Mouse (Mus musculus) stomach, embryonic 14.5 days (tissue): ENCODE measurements around the gene Ptpn23. TPM values are rescaled to one million over a fixed set of nuclear protein-coding genes. Genes with fewer than 3 reads are reported as not detected.
"Not testable (repeated sequence)": the region's sequence is repeated elsewhere in the genome, so short reads cannot be mapped to it uniquely, and the experiment has no call there.

Experiments used
- ATAC-seq: fragments of 200-750 bp; cut with Nextera tagmentation; 2 replicates; pipeline ENCODE4 v1.8.0; 2017; ENCODE audit warnings: low read depth, moderate TSS enrichment; ENCODE audit not compliant: insufficient number of reproducible peaks, insufficient read depth, low FRiP score
- H3K27ac ChIP-seq: fragments of 300-500 bp; sonication (generic); 2 replicates; pipeline ENCODE4 v1.5.1; 2014; ENCODE audit warnings: mild to moderate bottlenecking, low read length, moderate library complexity, mixed read lengths
- H3K27me3 ChIP-seq: fragments of 300-500 bp; sonication (generic); 2 replicates; pipeline ENCODE4 v1.6.1; 2014; ENCODE audit warnings: low read length, control low read depth, mixed read lengths; ENCODE audit not compliant: control insufficient read depth, insufficient read depth
- H3K36me3 ChIP-seq: fragments of 300-500 bp; sonication (generic); 2 replicates; pipeline ENCODE4 v1.6.1; 2014; ENCODE audit warnings: mild to moderate bottlenecking, control low read depth, low read length, moderate library complexity, mixed read lengths; ENCODE audit not compliant: control insufficient read depth, insufficient read depth
- H3K4me1 ChIP-seq: fragments of 300-500 bp; sonication (generic); 2 replicates; pipeline ENCODE4 v1.6.1; 2014; ENCODE audit warnings: low read length, control low read depth, mixed read lengths; ENCODE audit not compliant: control insufficient read depth, insufficient read depth
- H3K4me2 ChIP-seq: fragments of 300-500 bp; sonication (generic); replicated peaks from 2 replicates; pipeline ENCODE4 v1.6.1; 2014; ENCODE audit warnings: low read depth, low read length, control low read depth
- H3K4me3 ChIP-seq: fragments of 300-500 bp; sonication (generic); 2 replicates; pipeline ENCODE4 v1.5.1; 2014; ENCODE audit warnings: low read depth, low read length, control low read depth
- H3K9ac ChIP-seq: fragments of 300-500 bp; sonication (generic); replicated peaks from 2 replicates; pipeline ENCODE4 v1.6.1; 2014; ENCODE audit warnings: low read depth, mild to moderate bottlenecking, control low read depth, low read length, moderate library complexity, mixed read lengths
- H3K9me3 ChIP-seq: fragments of 300-500 bp; sonication (generic); 2 replicates; pipeline ENCODE4 v1.6.1; 2016; ENCODE audit warnings: low read depth, low read length, control low read depth; ENCODE audit not compliant: control insufficient read depth
- WGBS: fragments of 180-500 bp; shearing (Covaris S2); extraction: QIAGEN DNeasy Blood & Tissue Kit; methylation state at CpG from one replicate; pipeline ENCODE4 v1.1.7; 2014; 5-methylcytosine and 5-hydroxymethylcytosine counted together
- polyA plus RNA-seq: library from polyadenylated mRNA; unstranded; fragments of >200 nt; fragmentation: Nextera tagmentation; extraction: Ambion mirVana; gene quantifications from 2 replicates; pipeline ENCODE4 v1.2.1, GENCODE M21; 2014

Ptpn23 gene
- polyA plus RNA-seq, 1 experiment from 2014 or later = 21.3 TPM

DNA sequence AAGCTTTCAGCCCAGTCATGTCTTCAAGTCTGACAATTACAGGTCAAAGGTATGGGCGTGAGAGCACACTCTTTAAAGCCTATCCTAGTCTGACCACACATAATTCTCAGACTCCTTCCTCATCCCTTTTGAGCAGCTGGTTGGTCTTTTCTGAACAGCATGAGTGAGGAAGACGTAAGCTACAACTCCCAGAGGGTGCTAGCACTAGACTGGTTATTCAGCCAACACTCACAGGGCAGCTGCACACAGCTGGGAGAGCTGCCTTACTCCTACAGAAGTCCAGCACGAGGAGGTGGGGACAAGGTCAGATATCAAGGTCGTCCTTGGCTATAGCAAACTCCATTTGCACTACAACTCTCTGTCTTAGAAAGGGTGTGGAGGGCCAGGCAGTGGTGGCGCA is 7.4 kb downstream of the Ptpn23 start:
- Histone ChIP-seq H3K4me1 (no peaks in the 10 kb centered on the region), H3K9ac (no peak overlapping the region), H3K9me3 (no peaks in the 10 kb centered on the region), H3K4me2 (no peak overlapping the region), H3K27me3 (no peaks in the 10 kb centered on the region), H3K36me3 (peaks cover 14% of the 10 kb centered on the region), H3K27ac (no peak overlapping the region), H3K4me3 (no peak overlapping the region)
- WGBS = 79% methylated on average over 5 of the region's 5 CpGs
- peak; percentile 49; the same call in 1 of the 2 replicates for ATAC-seq

DNA sequence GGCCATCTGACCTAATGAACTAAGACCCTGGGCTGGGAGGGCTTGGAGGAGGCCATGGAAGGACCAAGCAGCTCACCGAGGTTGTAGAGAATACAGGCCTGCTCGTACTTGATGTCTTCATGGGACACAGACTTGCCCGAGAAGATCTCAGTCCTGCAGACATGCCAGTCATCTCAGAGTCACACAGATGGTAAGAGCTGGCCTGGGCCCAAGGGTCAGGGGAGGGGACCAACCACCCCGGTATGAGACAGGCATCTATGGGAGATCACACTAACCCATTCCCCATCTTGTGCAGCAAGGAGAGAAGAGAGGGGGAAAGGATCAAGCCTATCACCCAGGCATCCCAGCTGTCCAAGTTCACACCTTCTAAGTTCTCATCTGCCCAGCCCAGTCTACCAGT is 14.7 kb downstream of the Ptpn23 start:
- Histone ChIP-seq H3K4me1 (no peaks in the 10 kb centered on the region), H3K9me3 (no peaks in the 10 kb centered on the region), H3K27ac (no peak overlapping the region), H3K9ac (no peak overlapping the region), H3K36me3 (peaks cover 52% of the 10 kb centered on the region), H3K4me3 (no peak overlapping the region), H3K27me3 (no peaks in the 10 kb centered on the region), H3K4me2 (no peak overlapping the region)
- WGBS = 85% methylated on average over 4 of the region's 4 CpGs
- ATAC-seq = no peak

DNA sequence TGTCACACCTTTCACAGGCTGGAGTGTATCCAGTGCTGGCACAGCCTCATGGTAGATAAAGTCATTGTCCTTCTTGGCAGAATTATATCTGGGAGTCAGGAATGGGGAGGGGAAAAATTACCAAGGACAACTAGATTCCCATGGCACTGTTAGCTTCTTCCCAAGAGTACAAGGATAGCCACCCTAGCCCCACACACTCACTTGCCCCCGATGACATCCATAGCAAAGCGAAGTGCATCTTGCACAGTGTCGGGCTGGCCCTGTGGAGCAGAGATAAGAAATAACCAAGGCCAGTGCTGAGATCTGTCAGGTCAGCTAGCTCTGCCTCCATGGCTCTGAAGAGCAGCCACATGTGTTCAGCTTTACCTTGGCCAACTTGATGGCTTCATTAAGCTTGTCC is 17.2 kb downstream of the Ptpn23 start:
- Histone ChIP-seq H3K36me3 (peaks cover 64% of the 10 kb centered on the region), H3K4me2 (no peak overlapping the region), H3K27ac (no peak overlapping the region), H3K4me3 (no peak overlapping the region), H3K9ac (no peak overlapping the region), H3K9me3 (no peaks in the 10 kb centered on the region), H3K4me1 (no peaks in the 10 kb centered on the region), H3K27me3 (no peaks in the 10 kb centered on the region)
- 87% methylated on average over 3 of the region's 3 CpGs for WGBS
- no peak for ATAC-seq

DNA sequence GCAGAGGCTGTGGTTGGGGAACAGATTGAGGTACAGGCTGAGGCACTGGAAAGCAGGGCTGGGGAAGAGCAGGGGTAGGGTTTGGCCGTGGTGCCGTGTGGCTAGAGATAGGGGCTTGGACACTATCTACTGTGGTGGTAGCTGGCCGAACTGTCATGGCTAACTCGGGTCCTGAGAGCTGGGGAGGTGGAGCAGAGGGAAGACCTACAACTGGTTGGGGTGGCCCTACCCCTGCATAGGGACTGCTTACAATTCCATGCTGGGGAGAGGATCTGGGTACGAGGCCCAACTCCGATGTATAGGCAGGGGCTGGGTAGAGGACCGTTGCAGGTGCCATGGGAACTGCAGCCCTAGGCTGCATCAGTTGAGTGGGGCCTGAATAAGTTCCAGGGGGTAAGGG is 20.0 kb downstream of the Ptpn23 start:
- no peaks in the 10 kb centered on the region for H3K27me3 ChIP-seq
- no peak overlapping the region for H3K9ac ChIP-seq
- no peak overlapping the region for H3K27ac ChIP-seq
- no peak overlapping the region for H3K4me3 ChIP-seq
- H3K4me2 ChIP-seq = no peak overlapping the region
- WGBS = 95% methylated on average over 7 of the region's 7 CpGs
- no peak for ATAC-seq
- peaks cover 77% of the 10 kb centered on the region for H3K36me3 ChIP-seq
- H3K9me3 ChIP-seq = no peaks in the 10 kb centered on the region
- no peaks in the 10 kb centered on the region for H3K4me1 ChIP-seq

DNA sequence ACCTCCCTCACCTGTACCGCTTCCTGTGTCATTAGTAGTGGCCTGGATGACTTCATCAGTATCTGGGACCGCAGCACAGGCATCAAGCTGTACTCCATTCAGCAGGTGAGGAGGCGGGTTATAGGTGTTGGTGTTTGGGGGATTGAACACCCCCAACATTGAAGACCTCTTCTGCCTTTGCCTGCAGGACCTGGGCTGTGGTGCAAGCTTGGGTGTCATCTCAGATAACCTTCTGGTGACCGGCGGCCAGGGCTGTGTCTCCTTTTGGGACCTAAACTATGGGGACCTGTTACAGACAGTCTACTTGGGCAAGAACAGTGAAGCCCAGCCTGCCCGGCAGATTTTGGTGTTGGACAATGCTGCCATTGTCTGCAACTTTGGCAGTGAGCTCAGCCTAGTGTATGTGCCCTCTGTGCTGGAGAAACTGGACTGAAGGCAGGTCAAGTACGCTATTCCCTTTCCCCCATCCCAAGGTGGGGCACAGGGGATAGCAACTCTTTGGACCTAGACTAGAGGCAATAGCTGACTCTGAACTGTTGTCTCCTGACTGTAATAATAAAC is 23.6 kb downstream of the Ptpn23 start:
- WGBS = 83% methylated on average over 7 of the region's 7 CpGs
- Histone ChIP-seq H3K27ac (no peak overlapping the region), H3K36me3 (peaks cover 64% of the 10 kb centered on the region), H3K9me3 (no peaks in the 10 kb centered on the region), H3K4me1 (no peaks in the 10 kb centered on the region), H3K4me3 (no peak overlapping the region), H3K9ac (no peak overlapping the region), H3K27me3 (no peaks in the 10 kb centered on the region), H3K4me2 (no peak overlapping the region)
- ATAC-seq = no peak

DNA sequence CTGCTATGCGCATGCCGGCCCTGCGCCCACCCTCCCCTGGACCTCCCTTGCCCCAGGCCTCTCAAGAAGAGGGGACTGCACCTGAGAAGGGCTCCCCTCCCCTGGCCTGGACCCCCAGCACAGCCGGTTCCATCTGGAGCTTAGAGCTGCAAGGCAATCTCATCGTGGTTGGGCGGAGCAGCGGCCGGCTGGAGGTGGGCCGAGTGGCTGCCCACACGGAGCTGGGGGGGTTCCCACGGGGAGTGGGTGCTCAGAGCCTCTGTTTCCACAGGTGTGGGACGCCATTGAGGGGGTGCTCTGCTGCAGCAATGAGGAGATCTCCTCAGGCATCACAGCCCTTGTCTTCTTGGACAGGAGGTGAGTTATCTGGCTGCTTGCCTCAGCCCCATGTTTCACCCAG is 26.7 kb downstream of the Ptpn23 start:
- H3K36me3 ChIP-seq = peaks cover 47% of the 10 kb centered on the region
- H3K4me1 ChIP-seq = no peaks in the 10 kb centered on the region
- WGBS = 76% methylated on average over 12 of the region's 12 CpGs

DNA sequence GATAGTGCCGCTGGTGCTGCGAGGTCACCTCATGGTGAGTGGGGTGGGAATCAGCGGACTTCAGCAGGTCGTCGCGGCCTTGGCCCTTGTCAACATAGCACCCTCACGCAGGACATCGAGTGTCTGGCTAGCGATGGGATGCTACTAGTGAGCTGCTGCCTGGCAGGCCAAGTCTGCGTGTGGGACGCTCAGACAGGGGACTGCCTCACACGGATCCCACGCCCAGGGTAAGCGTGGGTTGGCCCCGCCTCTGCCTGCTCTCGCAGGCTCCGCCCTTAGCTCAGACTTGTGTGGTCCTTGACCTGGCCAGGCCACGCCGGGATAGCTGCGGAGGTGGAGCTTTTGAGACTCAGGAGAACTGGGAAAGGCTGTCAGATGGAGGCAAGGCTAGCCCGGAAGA is 27.4 kb downstream of the Ptpn23 start:
- Histone ChIP-seq H3K4me2 (no peak overlapping the region), H3K9ac (no peak overlapping the region), H3K27me3 (no peaks in the 10 kb centered on the region), H3K4me1 (no peaks in the 10 kb centered on the region), H3K36me3 (peaks cover 41% of the 10 kb centered on the region), H3K27ac (no peak overlapping the region), H3K4me3 (no peak overlapping the region), H3K9me3 (no peaks in the 10 kb centered on the region)
- ATAC-seq = peak; percentile 61; the same call in 1 of the 2 replicates
- 25% methylated on average over 21 of the region's 21 CpGs for WGBS

More for the DNA sequence above, 26.7 kb downstream of the Ptpn23 start:
- Histone ChIP-seq H3K4me3 (no peak overlapping the region), H3K9me3 (no peaks in the 10 kb centered on the region), H3K4me2 (no peak overlapping the region), H3K27me3 (no peaks in the 10 kb centered on the region), H3K9ac (no peak overlapping the region), H3K27ac (no peak overlapping the region)
- 0 out of 2 replicates have a peak, but pooled peaks have one; percentile 21 for ATAC-seq

DNA sequence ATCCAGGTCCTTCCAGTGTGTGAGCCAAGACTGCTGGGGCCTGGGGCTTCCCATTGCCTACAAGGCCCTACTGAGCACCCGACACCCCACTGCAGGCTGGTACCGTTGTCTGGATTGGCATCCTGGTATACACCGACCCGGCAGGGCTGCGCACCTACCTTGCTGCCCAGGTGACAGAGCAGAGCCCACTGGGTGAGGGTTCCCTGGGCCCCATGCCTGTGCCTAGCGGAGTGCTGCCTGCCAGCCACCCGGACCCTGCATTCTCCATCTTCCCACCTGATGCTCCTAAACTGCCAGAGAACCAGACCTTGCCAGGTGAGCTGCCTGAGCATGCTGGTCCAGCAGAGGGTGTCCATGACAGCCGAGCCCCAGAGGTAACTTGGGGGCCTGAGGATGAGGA is 28.7 kb downstream of the Ptpn23 start:
- H3K36me3 ChIP-seq = peaks cover 30% of the 10 kb centered on the region

DNA sequence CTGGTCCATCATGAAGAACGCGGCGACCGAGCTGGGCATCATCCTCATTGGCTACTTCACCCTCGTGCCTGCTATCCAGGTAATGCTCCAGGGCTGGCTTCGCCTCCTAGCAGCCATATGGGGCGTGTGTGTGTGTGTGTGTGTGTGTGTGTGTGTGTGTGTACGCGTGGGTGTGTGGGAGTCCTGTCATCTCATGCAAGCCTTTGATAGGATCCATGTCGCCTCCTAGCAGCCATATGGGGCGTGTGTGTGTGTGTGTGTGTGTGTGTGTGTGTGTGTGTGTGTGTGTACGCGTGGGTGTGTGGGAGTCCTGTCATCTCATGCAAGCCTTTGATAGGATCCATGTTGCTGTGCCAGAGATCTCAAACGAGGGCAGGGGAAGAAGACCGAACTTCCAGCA is 30.4 kb downstream of the Ptpn23 start:
- H3K27ac ChIP-seq, H3K4me3 ChIP-seq, H3K4me2 ChIP-seq, ATAC-seq, H3K27me3 ChIP-seq, H3K9me3 ChIP-seq, H3K4me1 ChIP-seq, H3K9ac ChIP-seq: not testable (repeated sequence)
- H3K36me3 ChIP-seq = peaks cover 37% of the 10 kb centered on the region
- 80% methylated on average over 15 of the region's 15 CpGs for WGBS

More for the DNA sequence above, 28.7 kb downstream of the Ptpn23 start:
- Histone ChIP-seq H3K27ac (no peak overlapping the region), H3K4me3 (no peak overlapping the region), H3K4me1 (no peaks in the 10 kb centered on the region), H3K9ac (no peak overlapping the region), H3K4me2 (no peak overlapping the region), H3K9me3 (no peaks in the 10 kb centered on the region), H3K27me3 (no peaks in the 10 kb centered on the region)
- 92% methylated on average over 8 of the region's 8 CpGs for WGBS
- no peak for ATAC-seq
